Comparison of ENCODE assay signal across 8 mouse cellular contexts in the genomic region with DNA sequence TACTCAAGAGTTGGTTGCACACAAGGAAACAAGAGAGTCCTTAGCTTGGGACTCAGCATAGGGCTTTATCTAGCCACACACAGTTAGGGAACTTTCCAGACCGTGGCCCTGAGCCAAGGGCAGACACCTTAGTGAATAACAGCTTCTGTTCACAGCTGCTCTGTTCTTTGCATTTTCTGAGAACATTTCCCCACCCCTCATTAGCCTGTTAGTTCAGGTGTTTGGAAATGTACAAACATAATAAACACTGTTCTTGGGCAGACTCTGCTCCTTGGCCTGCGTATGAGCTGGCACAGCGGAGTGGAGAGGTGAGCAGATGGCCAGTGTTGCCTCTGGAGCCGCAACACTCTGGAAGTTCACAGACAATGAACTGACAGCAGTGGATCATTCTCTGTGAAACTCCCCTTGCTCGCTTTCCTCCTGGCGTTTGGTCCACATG.
DNase-seq lines count a peak whose midpoint lies in the region; ATAC-seq and TF ChIP-seq lines count a peak whose summit lies in the region.
"Had no signal": no experiment of that assay in that cellular context is flagged by ENCODE, and none has a peak within 500 bp of the region (broad histone marks: within the 10 kb centered on the region; RNA-seq: fewer than 3 reads in every experiment).

No protein-coding gene starts in this region.

- DNase-seq in limb, embryonic 10.5 days (ENCODE audit: low spot score), result no peak
- DNase-seq in cerebellum, postnatal 36 days, result peak; percentile 27 to 28
- no peak for DNase-seq in natural killer cell, adult 2 months (ENCODE audit: low spot score in 2 of 2)
- no peak for DNase-seq in right cerebral cortex, postnatal 14 days
- DNase-seq: adrenal gland, adult 8-10 months had no signal

- H3K9ac ChIP-seq in limb, embryonic 12.5 days (replicated peaks), result no peak overlapping the region
- H3K9ac ChIP-seq in intestine, postnatal 0 days (ENCODE audit: low read depth, low read length), result no peak overlapping the region
- H3K9ac ChIP-seq in stomach, embryonic 14.5 days (replicated peaks; ENCODE audit: low read depth, low read length), result no peak overlapping the region

- H3K9me3 ChIP-seq in limb, embryonic 12.5 days, result no peaks in the 10 kb centered on the region
- no peaks in the 10 kb centered on the region for H3K9me3 ChIP-seq in limb, embryonic 10.5 days (replicated peaks)
- H3K9me3 ChIP-seq in intestine, postnatal 0 days (ENCODE audit: control insufficient read depth), result no peaks in the 10 kb centered on the region
- no peaks in the 10 kb centered on the region for H3K9me3 ChIP-seq in stomach, embryonic 14.5 days (ENCODE audit: control insufficient read depth, low read depth, low read length)

- peaks cover 20% of the 10 kb centered on the region; the same call in 1 of the 2 replicates for H3K36me3 ChIP-seq in limb, embryonic 12.5 days
- H3K36me3 ChIP-seq in limb, embryonic 10.5 days, result peaks cover 15% of the 10 kb centered on the region
- peaks cover 17% of the 10 kb centered on the region; the same call in 1 of the 2 replicates for H3K36me3 ChIP-seq in intestine, postnatal 0 days (ENCODE audit: control insufficient read depth, insufficient read depth)
- H3K36me3 ChIP-seq in stomach, embryonic 14.5 days (ENCODE audit: control insufficient read depth, insufficient read depth, low read length), result peaks cover 3% of the 10 kb centered on the region; the same call in 1 of the 2 replicates

- no peak for TF ChIP-seq CTCF in intestine, postnatal 0 days (IDR thresholded peaks at IDR 0.05; ENCODE audit: low read depth)

- no peak overlapping the region for H3K4me3 ChIP-seq in limb, embryonic 12.5 days (replicated peaks)
- no peak overlapping the region for H3K4me3 ChIP-seq in limb, embryonic 10.5 days
- H3K4me3 ChIP-seq in intestine, postnatal 0 days (ENCODE audit: low read depth, low read length), result no peak overlapping the region
- no peak overlapping the region for H3K4me3 ChIP-seq in stomach, embryonic 14.5 days (ENCODE audit: low read depth, low read length)

- peak; percentile 42; the same call in 1 of the 2 replicates for ATAC-seq in limb, embryonic 12.5 days (ENCODE audit: insufficient number of reproducible peaks, insufficient read depth, low FRiP score, low TSS enrichment, low read depth)
- ATAC-seq in intestine, postnatal 0 days, result peak; percentile 96
- peak; percentile 67; the same call in 1 of the 2 replicates for ATAC-seq in stomach, embryonic 14.5 days (ENCODE audit: insufficient number of reproducible peaks, insufficient read depth, low FRiP score, low read depth)

- no peak overlapping the region for H3K4me2 ChIP-seq in limb, embryonic 12.5 days
- no peak overlapping the region for H3K4me2 ChIP-seq in intestine, postnatal 0 days (replicated peaks; ENCODE audit: low read depth)
- no peak overlapping the region for H3K4me2 ChIP-seq in stomach, embryonic 14.5 days (replicated peaks; ENCODE audit: low read depth, low read length)

- no peaks in the 10 kb centered on the region for H3K27me3 ChIP-seq in limb, embryonic 12.5 days
- no peaks in the 10 kb centered on the region for H3K27me3 ChIP-seq in limb, embryonic 10.5 days (ENCODE audit: low read depth, poor library complexity, severe bottlenecking)
- H3K27me3 ChIP-seq in intestine, postnatal 0 days (replicated peaks; ENCODE audit: control insufficient read depth, insufficient read depth, low read length), result no peaks in the 10 kb centered on the region
- no peaks in the 10 kb centered on the region for H3K27me3 ChIP-seq in stomach, embryonic 14.5 days (ENCODE audit: control insufficient read depth, insufficient read depth, low read length)

- peaks cover 4% of the 10 kb centered on the region for H3K4me1 ChIP-seq in limb, embryonic 12.5 days (replicated peaks)
- H3K4me1 ChIP-seq in limb, embryonic 10.5 days, result no peaks in the 10 kb centered on the region
- no peaks in the 10 kb centered on the region for H3K4me1 ChIP-seq in intestine, postnatal 0 days (replicated peaks; ENCODE audit: control insufficient read depth, insufficient read depth, low read length)
- H3K4me1 ChIP-seq in stomach, embryonic 14.5 days (ENCODE audit: control insufficient read depth, insufficient read depth, low read length), result no peaks in the 10 kb centered on the region

- no peak overlapping the region for H3K27ac ChIP-seq in limb, embryonic 12.5 days
- H3K27ac ChIP-seq in limb, embryonic 10.5 days, result no peak overlapping the region
- H3K27ac ChIP-seq in intestine, postnatal 0 days (ENCODE audit: low read depth, low read length), result peak overlapping the region; percentile 46; the same call in 1 of the 2 replicates
- H3K27ac ChIP-seq in stomach, embryonic 14.5 days (ENCODE audit: low read length), result no peak overlapping the region

- 72% methylated on average over 6 of the region's 6 CpGs for WGBS in limb, embryonic 12.5 days
- 87% methylated on average over 6 of the region's 6 CpGs for WGBS in limb, embryonic 10.5 days
- WGBS in intestine, postnatal 0 days, result 29% methylated on average over 6 of the region's 6 CpGs
- WGBS in stomach, embryonic 14.5 days, result 64% methylated on average over 6 of the region's 6 CpGs

Comparison
In these comparisons a context has a peak if more than half of its experiments do, and no peak if none do; other contexts are left out.
1. ATAC-seq: peak in every context shown above with its lines; median percentile 96 in intestine, postnatal 0 days; 67 in stomach, embryonic 14.5 days; 42 in limb, embryonic 12.5 days.
2. DNase-seq: peak in cerebellum, postnatal 36 days (2 of 2); none in limb, embryonic 10.5 days (single experiment), natural killer cell, adult 2 months (0 of 2) and right cerebral cortex, postnatal 14 days (single experiment).